Mouse (Mus musculus) cerebellum, postnatal 4 days (tissue): ENCODE data around the gene Arl6ip4.
A peak's percentile ranks its signal among the peaks of the same experiment; 100 is the strongest.

ENCODE experiments used
- DNase-seq, 2 experiments: peaks; one replicate each; pipeline ENCODE4 v3.0.0; 2022; ENCODE audit warnings: low spot score in 2 of 2, mixed read lengths in 1 of 2

The Arl6ip4 gene

GRCm38 (mm10) chr5:124152734-124153133 lies 36.8 kb downstream of the Arl6ip4 start:
- DNase-seq, result no peak

GRCm38 (mm10) chr5:124155943-124156342 lies 40.1 kb downstream of the Arl6ip4 start:
- no peak for DNase-seq

GRCm38 (mm10) chr5:124158305-124158704 lies 42.4 kb downstream of the Arl6ip4 start:
- no peak for DNase-seq

GRCm38 (mm10) chr5:124159453-124159852 lies 43.6 kb downstream of the Arl6ip4 start:
- no peak for DNase-seq

- peak in 1 of 2 experiments; percentile 52 for DNase-seq
These were observed 45.9 kb downstream of the Arl6ip4 start for GRCm38 (mm10) chr5:124161831-124162230.

GRCm38 (mm10) chr5:124162577-124162976 lies 46.7 kb downstream of the Arl6ip4 start:
- peak in 1 of 2 experiments; percentile 82 for DNase-seq

GRCm38 (mm10) chr5:124163445-124163844 lies 47.6 kb downstream of the Arl6ip4 start:
- no peak for DNase-seq

- peak in 1 of 2 experiments; percentile 71 for DNase-seq
These were observed 50.0 kb downstream of the Arl6ip4 start for GRCm38 (mm10) chr5:124165622-124166570.

- no peak for DNase-seq
These were observed 50.9 kb downstream of the Arl6ip4 start for GRCm38 (mm10) chr5:124166741-124167140.

- DNase-seq, result no peak
These were observed 51.7 kb downstream of the Arl6ip4 start for GRCm38 (mm10) chr5:124167621-124168020.
